Mouse (Mus musculus): Measurements from ENCODE around the gene Wdr74.

GRCm38 (mm10) chr19:8715868-8716766, 19.5 kb upstream of the Wdr74 start:
- no peak for TF ChIP-seq POLR2A (IDR thresholded peaks at IDR 0.05; ENCODE audit: extremely low read depth, insufficient read depth, low read length)
- no peak for TF ChIP-seq CTCF (IDR thresholded peaks at IDR 0.05; ENCODE audit: low read depth, low read length)

Data from liver, adult 2 months (tissue).